Mouse (Mus musculus) urinary bladder, adult 2 months (tissue): ENCODE measurements around the gene Apoc4. TPM values are rescaled to one million over a fixed set of nuclear protein-coding genes. Genes with fewer than 3 reads are reported as not detected.

ENCODE experiments used
- DNase-seq: peaks from one replicate; pipeline ENCODE4 v3.0.0; 2022; ENCODE audit warnings: low spot score
- polyA plus RNA-seq: library from polyadenylated mRNA; depleted of rRNA; stranded (reverse); fragments of >200 nt; gene quantifications from 2 replicates; pipeline ENCODE4 v1.2.3, GENCODE M21; 2012

Gene Apoc4
- polyA plus RNA-seq, 1 experiment, result 0.19 TPM

DNA sequence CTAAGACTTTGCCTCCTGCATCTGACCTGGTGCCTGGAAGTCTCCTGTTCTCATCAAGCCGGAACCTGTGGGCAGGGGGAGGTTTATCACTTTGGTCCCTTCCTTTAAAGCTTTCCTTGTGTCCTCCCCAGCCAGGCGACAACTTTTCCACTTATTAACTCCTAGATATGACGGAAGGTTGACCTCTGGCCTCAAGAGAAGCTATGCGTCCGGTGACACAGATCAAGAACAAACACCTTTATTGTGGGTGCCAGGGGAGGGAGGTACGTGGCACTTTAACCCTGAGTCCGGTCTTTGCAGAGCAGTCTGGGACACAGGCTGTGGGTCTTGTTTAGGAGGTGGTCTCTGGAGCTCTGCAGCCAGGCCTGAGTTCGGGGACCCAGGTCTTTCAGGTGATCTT, 3.4 kb downstream of the Apoc4 start, which contains the start of gene Apoc2:
Gene Apoc2 (minus strand): TSS at position 70 of the 400 bp plus-strand sequence.
- DNase-seq, result no peak

DNA sequence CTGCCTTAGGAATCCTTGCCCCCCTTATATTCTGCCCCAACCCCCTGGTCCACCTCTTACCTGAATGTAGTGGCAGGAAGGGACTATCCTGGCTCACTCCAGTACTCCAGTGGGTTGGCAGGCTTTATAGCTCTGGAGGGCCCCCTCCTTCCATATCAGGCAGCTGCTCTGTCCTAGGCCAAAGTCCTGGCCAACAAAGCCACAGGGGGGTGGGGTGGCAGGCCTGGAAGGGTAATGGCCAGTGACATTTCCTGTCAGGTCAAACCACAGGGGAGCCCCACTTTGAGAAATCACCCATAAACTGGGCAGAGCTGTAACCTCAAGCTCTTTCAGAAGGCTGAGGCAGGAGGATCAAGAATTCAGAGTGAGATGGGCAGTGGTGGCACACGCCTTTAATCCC, 4.6 kb downstream of the Apoc4 start:
- DNase-seq, result no peak

DNA sequence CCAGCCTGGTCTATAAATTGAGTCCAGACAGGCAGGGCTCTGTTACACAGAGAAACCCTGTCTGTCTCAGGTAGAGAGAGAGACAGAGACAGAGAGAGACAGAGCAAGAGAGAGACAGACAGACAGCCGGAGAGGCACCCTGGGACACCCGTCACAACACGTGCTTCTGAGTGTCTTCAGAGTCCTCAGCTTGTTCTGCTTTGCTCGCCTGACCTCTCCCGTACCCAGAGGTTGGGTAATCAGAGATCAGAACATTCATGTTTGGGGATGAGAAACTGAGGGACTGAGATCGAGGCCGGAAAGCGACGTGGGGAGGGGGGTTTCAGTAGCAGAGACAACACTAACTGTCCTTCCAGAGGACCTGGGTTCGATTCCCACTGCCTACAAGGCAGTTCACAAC, 5.5 kb downstream of the Apoc4 start:
- DNase-seq, result no peak

DNA sequence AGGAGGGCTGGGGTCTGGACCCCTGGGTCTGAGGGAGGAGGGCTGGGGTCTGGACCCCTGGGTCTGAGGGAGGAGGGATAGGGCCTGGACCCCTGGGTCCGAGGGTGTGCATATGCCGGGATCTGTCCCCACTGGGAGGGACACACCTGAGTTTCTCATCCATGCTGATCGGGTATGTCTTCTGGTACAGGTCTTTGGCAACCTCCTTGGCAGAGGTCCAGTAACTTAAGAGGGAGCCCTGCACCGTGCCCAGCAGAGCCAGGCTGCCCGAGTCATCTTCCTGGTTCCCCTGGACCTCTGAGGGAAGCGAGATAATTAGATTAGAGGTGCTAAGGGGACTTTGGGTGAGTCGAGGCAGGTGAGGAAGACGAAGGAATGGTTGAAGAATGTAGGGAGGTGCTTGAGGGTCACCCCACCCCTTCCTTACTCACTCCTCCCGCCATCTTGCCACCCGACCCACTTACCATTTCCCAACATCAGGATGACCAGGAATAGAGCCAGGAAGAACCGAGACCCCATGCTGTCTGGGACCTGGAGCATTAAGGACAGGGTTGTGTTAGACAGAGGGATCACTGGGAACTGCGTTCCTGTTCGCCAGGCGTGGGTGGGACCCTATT, 8.1 kb downstream of the Apoc4 start:
- no peak for DNase-seq

DNA sequence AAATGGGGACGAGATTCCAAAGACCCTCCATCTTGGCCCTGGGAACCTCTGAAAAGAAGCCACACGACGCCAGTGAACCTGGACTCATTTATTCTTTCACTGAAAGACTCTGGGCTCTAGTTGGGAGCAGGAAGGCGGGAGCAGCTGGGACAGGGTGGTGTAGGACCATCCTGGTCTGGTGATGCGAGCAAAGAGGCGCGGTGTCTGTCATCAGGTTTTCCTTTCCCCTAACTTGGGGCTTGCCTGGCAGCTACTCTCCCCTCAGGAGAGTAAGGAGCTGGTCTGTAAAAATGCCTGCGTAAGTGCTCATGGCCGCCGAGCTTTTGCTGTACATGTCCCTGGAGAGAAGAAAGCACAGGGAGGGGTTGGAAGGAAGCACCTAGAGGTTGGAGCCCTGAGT, 9.8 kb downstream of the Apoc4 start:
- DNase-seq, result no peak

DNA sequence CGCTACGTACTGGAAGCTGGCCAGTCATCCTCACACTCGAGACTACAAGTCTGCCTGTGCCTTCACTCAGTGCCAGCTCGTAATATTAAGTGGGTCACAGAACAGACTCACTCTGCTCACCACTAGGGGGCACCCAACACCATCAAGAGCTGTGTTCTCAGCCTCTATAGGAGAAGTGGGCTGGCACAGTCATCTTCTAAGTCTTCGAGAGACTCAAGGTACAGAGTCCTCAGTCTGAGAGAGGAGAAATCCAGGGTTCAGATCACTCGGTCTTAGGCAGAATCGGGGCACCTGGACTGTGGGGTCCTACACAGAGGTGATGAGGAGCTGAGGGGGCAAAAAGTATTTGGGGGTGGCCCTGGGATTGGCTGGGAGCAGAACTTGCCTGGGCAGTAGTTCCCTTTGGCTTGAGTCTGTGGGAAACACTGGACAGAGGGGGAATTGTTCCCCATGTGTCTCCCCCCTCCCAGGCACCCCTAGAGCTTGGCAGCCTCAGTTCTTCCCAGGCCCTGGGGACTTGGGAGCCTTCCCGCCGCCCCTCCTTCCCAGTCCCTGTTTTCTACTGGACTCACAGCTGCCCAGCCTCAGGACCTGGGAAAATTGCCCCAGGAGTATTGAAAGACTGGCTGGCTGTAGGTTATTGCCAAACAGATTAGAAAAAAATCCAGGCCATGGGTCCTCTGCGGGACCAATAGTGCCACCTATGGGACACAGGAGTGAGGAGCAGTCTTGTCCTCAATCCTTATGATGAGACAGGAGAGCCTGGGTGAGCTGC, 12.1 kb downstream of the Apoc4 start:
- peak; percentile 65 for DNase-seq

DNA sequence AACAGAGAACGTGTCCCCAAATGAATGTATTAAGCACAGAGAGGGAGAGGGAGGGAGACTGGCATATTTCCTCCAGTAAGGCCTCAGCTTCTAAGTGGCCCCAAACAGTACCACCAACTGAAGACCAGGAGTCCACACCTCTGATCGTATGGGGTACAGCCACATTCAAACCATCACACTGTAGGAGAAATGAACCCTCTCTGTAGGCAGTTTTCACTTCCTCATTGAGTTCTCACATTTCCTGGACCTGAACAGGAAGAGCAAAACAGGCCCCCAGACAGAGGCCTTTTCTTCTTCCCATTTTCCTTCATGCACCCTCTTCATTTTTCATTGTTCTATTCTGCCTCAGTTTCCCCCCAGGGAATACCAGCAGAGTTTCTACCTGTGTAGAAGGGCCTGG, 13.8 kb downstream of the Apoc4 start:
- no peak for DNase-seq

DNA sequence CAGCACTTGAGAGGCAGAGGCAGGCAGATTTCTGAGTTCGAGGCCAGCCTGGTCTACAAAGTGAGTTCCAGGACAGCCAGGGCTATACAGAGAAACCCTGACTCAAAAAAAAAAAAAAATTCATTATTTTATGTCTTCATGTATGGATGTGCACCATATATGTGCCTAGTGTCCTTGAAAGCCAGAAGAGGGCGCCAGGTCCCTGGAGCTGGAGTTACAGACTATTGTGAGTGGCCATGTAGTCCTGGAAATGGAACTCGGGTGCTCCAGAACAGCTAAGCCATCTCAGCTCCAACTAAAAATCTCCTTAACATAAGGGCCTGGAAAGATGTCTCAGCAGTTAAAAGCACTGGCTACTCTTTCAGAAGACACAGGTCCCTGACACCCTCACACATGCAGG, 14.5 kb downstream of the Apoc4 start:
- DNase-seq, result no peak

DNA sequence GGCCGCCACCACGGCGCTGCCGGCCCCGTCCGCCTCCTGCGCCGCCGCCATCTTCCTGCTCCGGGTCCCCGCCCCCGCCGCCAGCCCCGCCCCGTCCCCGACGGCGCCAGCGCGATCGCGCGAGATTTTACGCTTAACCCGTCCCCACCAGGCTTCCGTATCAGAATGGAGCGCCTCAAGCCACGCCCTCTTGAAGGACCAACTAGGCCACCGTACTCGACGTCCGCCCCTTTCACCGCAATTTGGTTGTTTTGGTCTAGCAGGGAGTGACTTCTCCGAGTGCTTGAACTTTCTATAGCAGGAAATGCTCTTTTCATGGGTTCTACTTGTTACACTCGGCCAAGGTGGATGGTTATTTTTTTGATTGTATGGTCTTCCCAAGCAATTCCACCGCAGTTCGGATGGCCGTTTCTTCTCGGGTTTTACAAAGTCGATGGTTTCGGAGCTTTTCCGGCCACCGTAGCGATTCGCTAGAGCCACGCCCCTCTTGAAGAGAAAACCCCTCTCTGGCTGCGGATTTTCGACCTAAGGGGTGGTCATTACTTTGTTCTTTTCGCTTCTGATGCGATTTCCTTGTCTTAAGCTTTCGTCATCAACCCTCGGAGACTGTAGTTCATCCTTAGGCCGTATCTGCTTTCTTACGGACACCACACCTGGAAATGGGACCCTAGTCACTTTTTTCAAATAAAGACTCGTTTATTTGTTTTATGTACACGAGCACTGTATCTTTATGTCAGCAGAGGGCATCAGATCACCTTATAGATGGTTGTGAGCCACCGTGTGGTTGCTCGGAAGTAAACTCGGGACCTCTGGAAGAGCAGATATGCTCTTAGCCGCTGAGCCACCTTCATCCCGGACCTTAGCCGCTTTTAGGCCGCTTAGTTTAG, 16.1 kb downstream of the Apoc4 start, which contains the start of gene Clptm1:
Gene Clptm1 (minus strand): TSS at position 79 of the 887 bp plus-strand sequence.
- DNase-seq, result peak; percentile 95

DNA sequence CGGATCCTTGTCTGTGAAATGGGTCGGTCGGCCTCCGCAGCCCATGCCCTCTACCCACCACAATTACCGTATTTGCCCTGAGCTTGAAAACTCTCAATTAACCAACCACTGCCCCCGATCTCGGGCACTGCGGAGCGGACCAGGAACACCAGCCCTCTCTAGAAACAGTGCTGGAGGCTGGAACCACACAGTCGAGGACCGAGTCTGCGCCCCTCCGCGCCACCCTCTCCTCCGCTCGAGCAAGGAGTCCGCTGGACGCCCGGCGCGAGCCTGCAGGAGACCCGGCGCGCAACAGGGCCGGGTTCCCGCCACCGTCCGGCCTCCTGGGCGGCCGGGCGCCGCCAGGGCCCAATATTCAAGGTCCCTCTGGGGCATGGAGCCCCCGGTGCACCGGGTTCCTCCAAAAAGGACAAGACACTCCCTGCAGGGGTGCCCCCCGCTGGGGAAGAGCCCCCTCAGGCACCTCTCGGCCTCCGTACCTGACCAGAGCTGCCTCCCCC, 16.8 kb downstream of the Apoc4 start:
- no peak for DNase-seq

DNA sequence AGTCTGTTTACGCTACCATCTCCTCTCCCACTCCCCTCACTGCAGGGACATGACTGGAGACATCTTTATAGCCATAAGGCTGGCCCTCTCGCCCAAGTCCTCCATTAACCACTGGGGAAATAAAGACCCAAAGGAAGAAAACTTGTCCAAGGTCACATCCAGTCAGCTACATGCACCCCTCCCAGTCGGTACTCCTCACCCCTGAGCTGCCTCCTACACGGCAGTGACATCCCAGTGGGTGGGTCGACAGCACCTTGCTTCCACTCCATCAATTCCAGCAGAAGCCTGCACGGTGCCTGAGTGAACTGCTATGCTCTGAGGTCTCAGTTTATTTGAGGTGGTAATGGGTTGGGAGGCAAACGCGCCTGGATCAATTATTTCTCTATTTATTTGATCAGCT, 17.3 kb downstream of the Apoc4 start:
- no peak for DNase-seq

DNA sequence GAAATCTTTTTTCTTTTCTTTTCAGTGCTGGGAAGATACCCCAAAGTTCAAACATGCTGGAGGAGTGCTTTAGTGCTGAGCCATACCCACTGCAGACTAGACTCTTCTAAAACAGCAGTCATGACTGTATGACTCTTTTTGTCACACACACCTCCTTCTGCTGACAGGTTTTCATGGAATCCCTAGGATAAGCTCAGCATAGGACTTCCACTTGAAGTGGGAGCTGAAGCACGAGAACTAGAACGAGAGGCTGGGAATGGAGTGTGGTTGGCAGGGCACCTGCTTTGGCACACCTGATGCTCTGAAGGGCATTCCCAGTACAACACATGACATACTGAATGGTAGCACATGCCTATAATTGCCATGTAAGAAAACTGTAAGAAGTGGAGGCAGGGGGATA, 28.7 kb downstream of the Apoc4 start:
- DNase-seq, result no peak

DNA sequence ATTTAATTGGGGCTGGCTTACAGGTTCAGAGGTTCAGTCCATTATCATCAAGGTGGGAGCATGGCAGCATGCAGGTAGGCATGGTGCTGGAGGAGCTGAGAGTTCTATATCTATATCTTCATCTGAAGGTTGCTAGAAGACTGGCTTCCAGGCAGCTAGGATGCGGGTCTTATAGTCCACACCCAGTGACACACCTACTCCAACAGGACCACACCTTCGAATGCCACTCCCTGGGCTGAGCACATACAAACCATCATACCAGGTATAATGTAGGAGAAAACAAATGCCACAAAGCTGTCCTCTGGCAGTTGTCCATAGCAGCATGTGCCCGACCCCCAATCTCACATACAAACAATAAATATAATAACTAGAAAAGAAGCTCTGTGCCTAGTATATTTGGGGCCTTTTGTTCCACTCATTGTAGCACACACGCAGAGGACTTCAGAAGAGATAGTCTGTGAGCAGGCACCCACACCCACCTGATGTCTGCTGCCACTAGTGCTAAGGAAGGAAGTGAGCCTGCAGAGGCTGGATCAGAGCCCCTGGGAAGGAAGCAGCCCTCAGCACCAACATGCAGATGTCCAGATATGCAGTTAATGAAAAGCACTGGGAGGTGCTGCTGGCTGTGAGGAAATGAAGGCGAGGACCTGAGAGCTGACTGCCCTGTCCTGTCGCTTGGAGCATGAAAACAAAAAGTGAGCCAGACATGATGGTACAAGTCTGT, 30.1 kb downstream of the Apoc4 start:
- no peak for DNase-seq

DNA sequence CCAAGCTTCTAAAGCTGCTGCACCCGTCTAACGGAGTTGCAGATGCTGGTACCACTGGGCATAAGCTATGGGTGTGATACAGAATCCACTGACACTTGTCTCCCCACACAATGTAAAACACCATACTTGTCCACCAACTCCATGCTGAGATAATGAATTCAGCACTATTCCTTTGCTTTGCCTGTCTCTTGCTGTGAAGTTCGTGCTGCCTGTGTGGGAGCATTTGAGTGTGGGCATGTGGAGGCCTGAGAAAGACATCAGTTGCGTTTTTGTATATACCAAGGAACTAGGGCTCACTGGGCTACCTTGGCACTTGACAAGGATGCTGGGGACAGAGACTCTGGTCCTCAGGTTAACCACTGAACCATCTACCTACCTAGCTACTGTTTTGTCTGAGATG, 40.1 kb downstream of the Apoc4 start:
- DNase-seq, result no peak

DNA sequence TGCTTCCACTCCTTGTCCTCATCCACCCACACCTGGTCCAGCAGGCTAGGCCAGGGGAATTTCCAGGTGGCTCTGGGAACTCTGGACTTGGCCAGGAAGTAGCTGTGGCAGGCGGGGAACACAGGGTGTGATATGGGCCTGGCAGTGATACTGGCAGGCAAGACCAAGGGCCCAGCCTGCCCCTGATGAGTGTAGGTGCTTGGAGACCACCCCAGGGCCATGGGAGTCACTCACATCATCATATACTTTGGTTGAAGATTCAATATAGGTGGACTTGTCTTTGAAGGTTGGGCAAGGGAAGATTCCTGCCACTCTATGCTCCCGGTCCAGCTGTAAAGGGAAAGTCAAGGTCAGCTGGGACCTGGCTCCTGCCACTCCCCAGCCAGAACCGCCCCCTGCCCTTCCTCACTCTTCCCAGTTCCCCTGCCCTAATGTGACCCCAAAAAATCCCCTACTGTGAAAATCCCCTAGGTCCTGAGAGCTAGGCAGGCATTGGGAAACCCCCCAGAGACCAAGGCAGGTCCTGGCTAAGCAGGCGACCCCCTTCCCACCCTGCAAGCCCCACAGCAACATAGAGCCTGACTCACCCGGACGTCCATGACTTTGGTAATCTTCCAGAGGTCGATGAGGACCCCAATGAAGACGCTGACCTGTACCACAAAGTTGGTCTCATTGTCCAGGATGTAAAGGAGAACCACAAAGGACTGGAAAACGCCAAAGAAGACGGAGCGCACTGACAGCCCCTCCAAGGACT, 46.0 kb downstream of the Apoc4 start:
- no peak for DNase-seq

DNA sequence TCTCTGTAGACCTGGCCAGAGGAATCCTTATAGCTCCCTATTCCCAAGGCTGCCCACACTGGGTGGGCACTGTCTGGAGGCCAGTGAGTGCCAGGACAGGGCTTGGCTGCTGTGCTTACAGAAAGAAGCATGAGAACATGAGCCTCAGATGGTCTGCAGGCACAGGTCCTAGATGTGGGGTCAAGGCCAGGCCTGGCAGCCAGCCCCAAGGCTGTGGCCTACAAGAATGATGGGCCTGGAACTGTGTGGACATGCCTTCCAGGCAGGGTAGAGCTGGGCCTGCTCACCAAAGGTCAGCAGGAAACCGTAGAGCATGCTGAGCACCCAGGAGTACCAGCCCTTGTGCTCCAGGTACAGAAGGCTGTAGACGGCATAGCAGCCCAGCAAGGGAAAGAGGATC, 46.7 kb downstream of the Apoc4 start:
- no peak for DNase-seq

DNA sequence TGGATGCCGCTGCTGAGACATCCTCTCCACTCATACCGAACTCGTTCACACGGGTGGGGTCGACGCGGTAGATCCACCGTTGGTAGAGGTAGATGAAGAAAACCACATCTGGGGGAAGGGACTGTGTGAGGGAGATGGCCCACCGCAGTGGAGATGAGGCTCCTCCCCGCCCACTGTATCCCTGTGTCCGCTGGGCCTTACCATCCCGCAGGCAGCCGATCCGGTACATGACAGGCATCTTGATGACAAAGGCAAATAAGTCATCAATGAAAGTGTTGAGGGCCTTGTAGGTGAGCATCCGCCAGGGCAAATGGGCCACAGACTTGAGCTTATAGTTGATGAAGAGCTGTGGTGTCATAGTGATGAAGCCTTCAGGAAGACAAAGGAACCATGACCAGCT, 47.4 kb downstream of the Apoc4 start:
- DNase-seq, result no peak

DNA sequence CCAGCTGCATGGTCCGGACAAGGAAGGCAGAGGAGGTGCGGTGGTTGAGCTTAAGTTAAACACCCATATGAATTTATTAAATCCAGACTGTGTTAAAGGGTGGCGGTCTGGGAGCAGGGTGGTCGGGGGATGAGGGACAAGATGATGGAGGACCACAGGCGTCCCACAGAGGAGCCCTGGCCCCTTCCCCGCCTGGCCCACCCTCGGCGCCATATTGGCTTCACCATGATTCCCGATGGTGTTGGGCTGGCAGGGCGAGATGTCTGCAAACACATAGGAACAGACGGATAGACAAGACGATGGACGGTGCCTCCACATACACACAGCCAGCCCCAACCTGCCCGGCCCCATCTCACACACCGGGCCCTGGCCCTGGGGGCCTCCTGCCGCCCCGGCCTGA, 48.1 kb downstream of the Apoc4 start:
- DNase-seq, result no peak

DNA sequence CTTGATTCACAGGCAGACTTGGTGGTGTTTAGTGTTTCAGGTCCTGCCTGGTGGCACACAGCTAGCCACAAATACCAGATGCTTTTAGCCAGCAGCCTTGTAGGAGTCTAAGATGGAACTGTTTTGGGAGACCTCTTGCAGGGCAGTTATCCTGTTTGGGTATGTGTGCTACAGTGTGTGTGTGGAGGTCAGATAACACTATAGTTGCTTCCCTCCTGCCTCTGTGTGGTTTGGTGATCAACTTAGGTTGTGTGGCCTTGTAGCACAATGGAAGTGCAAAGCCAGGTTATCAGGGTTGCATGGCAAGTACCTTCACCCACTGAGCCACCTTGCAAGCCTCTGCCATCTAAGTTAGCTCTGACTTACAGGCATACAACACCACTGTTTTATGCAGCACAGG, 48.6 kb downstream of the Apoc4 start:
- no peak for DNase-seq

DNA sequence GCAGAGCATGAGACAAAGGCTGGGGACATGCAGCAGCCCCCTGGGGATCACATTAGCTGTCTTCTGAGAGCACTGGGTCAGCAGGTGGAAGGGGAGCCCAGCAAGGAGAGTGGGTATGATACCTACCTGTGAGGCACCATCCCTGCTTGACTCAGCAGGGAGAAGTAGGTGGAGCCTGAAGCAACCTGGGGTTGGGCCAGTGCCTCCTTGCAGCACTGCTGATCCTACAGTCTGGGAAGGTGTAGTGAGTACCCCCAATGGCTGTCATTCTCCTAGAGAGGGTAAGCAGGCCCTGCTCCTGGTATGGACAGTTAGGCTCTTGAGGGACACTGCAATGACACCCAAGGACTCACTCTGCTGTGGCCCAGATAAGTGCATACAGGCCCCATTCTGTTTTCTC, 49.0 kb downstream of the Apoc4 start:
- no peak for DNase-seq

DNA sequence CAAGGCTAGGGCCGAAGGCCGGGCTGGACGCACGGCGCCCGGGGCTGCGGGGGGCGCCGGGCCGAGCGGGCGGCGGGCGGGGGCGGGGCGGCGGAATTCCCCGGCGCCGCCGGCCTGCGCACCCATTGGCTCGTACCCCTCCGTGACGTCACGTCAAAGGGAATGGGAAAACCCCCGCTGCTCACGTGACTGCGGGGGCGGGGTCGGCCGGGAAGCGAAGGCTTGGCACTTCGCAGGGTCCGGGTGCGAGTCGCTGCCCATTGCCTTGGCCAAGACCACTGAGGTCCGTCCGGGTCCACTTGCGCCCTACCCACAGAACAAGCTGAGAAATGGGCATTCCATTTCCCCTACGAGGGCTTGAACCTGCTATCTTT, 51.9 kb downstream of the Apoc4 start, which contains the start of gene Relb:
Gene Relb (minus strand): TSS at position 78 of the 374 bp plus-strand sequence.
- DNase-seq, result peak; percentile 73
